Mouse (Mus musculus): Measurements from ENCODE around the gene Calm3. TPM values are rescaled to one million over a fixed set of nuclear protein-coding genes. Genes with fewer than 3 reads are reported as not detected.
A peak's percentile ranks its signal among the peaks of the same experiment; 100 is the strongest.

Calm3 gene
- total RNA-seq, 2 experiments from 2014 or later = 2,074 to 2,160 TPM

GRCm38 (mm10) chr7:16932704-16933577 lies 9.0 kb upstream of the Calm3 start:
- H3K27ac ChIP-seq = peak overlapping the region; percentile 96
- TF ChIP-seq CTCF (conservative IDR thresholded peaks at IDR 0.05) = peak; percentile 75
- no peak overlapping the region for H3K4me3 ChIP-seq
- peak in 1 of 2 experiments; percentile 75 for DNase-seq (ENCODE audit: low spot score in 2 of 2)

- Histone ChIP-seq H3K4me3 (no peak overlapping the region), H3K27ac (peak overlapping the region; percentile 96)
- TF ChIP-seq CTCF (conservative IDR thresholded peaks at IDR 0.05) = peak; percentile 90
- DNase-seq (ENCODE audit: low spot score in 2 of 2) = peak; percentile 88 to 93
Observed at GRCm38 (mm10) chr7:16931968-16932627, 8.2 kb upstream of the Calm3 start.

- DNase-seq (ENCODE audit: low spot score in 2 of 2) = peak in 1 of 2 experiments; percentile 84
- Histone ChIP-seq H3K27ac (peak overlapping the region; percentile 96), H3K4me3 (no peak overlapping the region)
Observed at GRCm38 (mm10) chr7:16930850-16931249, 6.9 kb upstream of the Calm3 start.

GRCm38 (mm10) chr7:16928341-16928740 lies 4.4 kb upstream of the Calm3 start:
- TF ChIP-seq CTCF (conservative IDR thresholded peaks at IDR 0.05) = peak; percentile 29; the same call in 1 of the 2 replicates
- Histone ChIP-seq H3K27ac (no peak overlapping the region), H3K4me3 (no peak overlapping the region)

More at GRCm38 (mm10) chr7:16930850-16931249, 6.9 kb upstream of the Calm3 start:
- TF ChIP-seq CTCF (conservative IDR thresholded peaks at IDR 0.05) = peak; percentile 99

GRCm38 (mm10) chr7:16923283-16924036 lies 454 bp downstream of the Calm3 start:
- TF ChIP-seq CTCF (conservative IDR thresholded peaks at IDR 0.05) = no peak
- H3K4me3 ChIP-seq = peak overlapping the region; percentile 83
- peak in 1 of 2 experiments; percentile 44 for DNase-seq (ENCODE audit: low spot score in 2 of 2)
- H3K27ac ChIP-seq = peak overlapping the region; percentile 100

More at GRCm38 (mm10) chr7:16928341-16928740, 4.4 kb upstream of the Calm3 start:
- no peak for DNase-seq (ENCODE audit: low spot score in 2 of 2)

GRCm38 (mm10) chr7:16922360-16922973 lies 1.4 kb downstream of the Calm3 start:
- peak overlapping the region; percentile 100 for H3K27ac ChIP-seq
- H3K4me3 ChIP-seq = peak overlapping the region; percentile 83
- DNase-seq (ENCODE audit: low spot score in 2 of 2) = peak in 1 of 2 experiments; percentile 48
- no peak for TF ChIP-seq CTCF (conservative IDR thresholded peaks at IDR 0.05)

- peak overlapping the region; percentile 100 for H3K27ac ChIP-seq
- H3K4me3 ChIP-seq = peak overlapping the region; percentile 83
- no peak for DNase-seq (ENCODE audit: low spot score in 2 of 2)
- TF ChIP-seq CTCF (conservative IDR thresholded peaks at IDR 0.05) = no peak
Observed at GRCm38 (mm10) chr7:16921881-16922335, 2.0 kb downstream of the Calm3 start.

GRCm38 (mm10) chr7:16920818-16921791 lies 2.8 kb downstream of the Calm3 start:
- H3K4me3 ChIP-seq = peak overlapping the region; percentile 83
- H3K27ac ChIP-seq = peak overlapping the region; percentile 100
- TF ChIP-seq CTCF (conservative IDR thresholded peaks at IDR 0.05) = no peak
- peak in 1 of 2 experiments; percentile 43 for DNase-seq (ENCODE audit: low spot score in 2 of 2)

GRCm38 (mm10) chr7:16920150-16920579 lies 3.7 kb downstream of the Calm3 start:
- DNase-seq (ENCODE audit: low spot score in 2 of 2) = no peak
- no peak for TF ChIP-seq CTCF (conservative IDR thresholded peaks at IDR 0.05)
- Histone ChIP-seq H3K27ac (peak overlapping the region; percentile 100), H3K4me3 (peak overlapping the region; percentile 83)

- peak overlapping the region; percentile 83 for H3K4me3 ChIP-seq
- H3K27ac ChIP-seq = peak overlapping the region; percentile 100
- TF ChIP-seq CTCF (conservative IDR thresholded peaks at IDR 0.05) = no peak
- DNase-seq (ENCODE audit: low spot score in 2 of 2) = no peak
Observed at GRCm38 (mm10) chr7:16919395-16920149, 4.3 kb downstream of the Calm3 start.
